7 mouse cellular contexts compared by ENCODE assay signal in genomic region chr11:76944839-76945238, GRCm38 (mm10). TPM values are rescaled to one million over a fixed set of nuclear protein-coding genes. Genes with fewer than 3 reads are reported as not detected.
A peak's percentile ranks its signal among the peaks of the same experiment; 100 is the strongest.
DNase-seq lines count a peak whose midpoint lies in the region; ATAC-seq and TF ChIP-seq lines count a peak whose summit lies in the region.

No protein-coding gene starts in this region.

- H3K27ac ChIP-seq in lung, embryonic 14.5 days (ENCODE audit: low read depth), result peak overlapping the region; percentile 96
- H3K27ac ChIP-seq in forebrain, embryonic 10.5 days, result peak overlapping the region; percentile 94
- peak overlapping the region; percentile 93 for H3K27ac ChIP-seq in limb, embryonic 12.5 days
- H3K27ac ChIP-seq in small intestine, adult 2 months (ENCODE audit: insufficient read depth, low read depth, low read length), result peak overlapping the region; percentile 6

- peak overlapping the region; percentile 80 for H3K4me2 ChIP-seq in lung, embryonic 14.5 days
- peak overlapping the region; percentile 89 for H3K4me2 ChIP-seq in limb, embryonic 12.5 days

- H3K9ac ChIP-seq in lung, embryonic 14.5 days, result peak overlapping the region; percentile 89
- H3K9ac ChIP-seq in limb, embryonic 12.5 days (replicated peaks), result peak overlapping the region; percentile 91; the same call in 1 of the 2 replicates

- DNase-seq in lung, embryonic 14.5 days, result no peak
- no peak for DNase-seq in lung, postnatal 10 days
- DNase-seq in forebrain, embryonic 10.5 days (ENCODE audit: extremely low spot score, low spot score), result no peak
- no peak for DNase-seq in right cerebral cortex, postnatal 4 days

- TF ChIP-seq CTCF in lung, embryonic 14.5 days (IDR thresholded peaks at IDR 0.05; ENCODE audit: low read depth), result no peak
- TF ChIP-seq CTCF in small intestine, adult 2 months (IDR thresholded peaks at IDR 0.05; ENCODE audit: extremely low read depth, insufficient read length, insufficient replicate concordance, low read depth, low read length), result no peak

- no peak for TF ChIP-seq POLR2A in small intestine, adult 2 months (IDR thresholded peaks at IDR 0.05; ENCODE audit: low read depth, low read length)

- H3K4me3 ChIP-seq in lung, embryonic 14.5 days (ENCODE audit: low read depth, low read length), result peak overlapping the region; percentile 86
- H3K4me3 ChIP-seq in forebrain, embryonic 10.5 days, result peak overlapping the region; percentile 93
- peak overlapping the region; percentile 87 for H3K4me3 ChIP-seq in limb, embryonic 12.5 days (replicated peaks)
- no peak overlapping the region for H3K4me3 ChIP-seq in small intestine, adult 2 months (ENCODE audit: low read depth, low read length)

- WGBS in lung, embryonic 14.5 days, result 62% methylated on average over 6 of the region's 6 CpGs
- 73% methylated on average over 6 of the region's 6 CpGs for WGBS in forebrain, embryonic 10.5 days
- WGBS in limb, embryonic 12.5 days, result 74% methylated on average over 6 of the region's 6 CpGs
- WGBS in small intestine, adult 2 months, result 48% methylated on average over 6 of the region's 6 CpGs

- no peak for ATAC-seq in lung, embryonic 14.5 days (ENCODE audit: insufficient read depth)
- ATAC-seq in limb, embryonic 12.5 days (ENCODE audit: insufficient number of reproducible peaks, insufficient read depth, low FRiP score, low TSS enrichment, low read depth), result no peak
- ATAC-seq in granulocyte monocyte progenitor cell, adult 5-6 weeks (replicated peaks; ENCODE audit: poor library complexity, severe bottlenecking), result no peak

- H3K27me3 ChIP-seq in lung, embryonic 14.5 days (ENCODE audit: insufficient read depth, low read length), result no peaks in the 10 kb centered on the region
- H3K27me3 ChIP-seq in forebrain, embryonic 10.5 days (ENCODE audit: poor library complexity, severe bottlenecking), result no peaks in the 10 kb centered on the region
- H3K27me3 ChIP-seq in limb, embryonic 12.5 days, result no peaks in the 10 kb centered on the region
- H3K27me3 ChIP-seq in small intestine, adult 2 months (ENCODE audit: control insufficient read depth, insufficient read depth, low read length), result no peaks in the 10 kb centered on the region

- no peaks in the 10 kb centered on the region for H3K9me3 ChIP-seq in lung, embryonic 14.5 days (ENCODE audit: low read depth, low read length)
- no peaks in the 10 kb centered on the region for H3K9me3 ChIP-seq in forebrain, embryonic 10.5 days
- H3K9me3 ChIP-seq in limb, embryonic 12.5 days, result no peaks in the 10 kb centered on the region

- H3K4me1 ChIP-seq in lung, embryonic 14.5 days (ENCODE audit: insufficient read depth), result no peaks in the 10 kb centered on the region
- peaks cover 17% of the 10 kb centered on the region for H3K4me1 ChIP-seq in forebrain, embryonic 10.5 days
- H3K4me1 ChIP-seq in limb, embryonic 12.5 days (replicated peaks), result peaks cover 9% of the 10 kb centered on the region
- peaks cover 3% of the 10 kb centered on the region; the same call in 1 of the 2 replicates for H3K4me1 ChIP-seq in small intestine, adult 2 months (ENCODE audit: control insufficient read depth, insufficient read depth, insufficient read length, low read length)

- H3K36me3 ChIP-seq in lung, embryonic 14.5 days (ENCODE audit: insufficient read depth), result peaks cover 14% of the 10 kb centered on the region
- peaks cover 18% of the 10 kb centered on the region for H3K36me3 ChIP-seq in forebrain, embryonic 10.5 days (replicated peaks)
- peaks cover 16% of the 10 kb centered on the region for H3K36me3 ChIP-seq in limb, embryonic 12.5 days
- H3K36me3 ChIP-seq in small intestine, adult 2 months (ENCODE audit: control insufficient read depth, insufficient read depth, low read length), result no peaks in the 10 kb centered on the region

RNA-seq across cellular contexts. Expression of gene Blmh, which starts 20.2 kb away (rescaled TPM):
- 155 and 160 TPM in 2 replicates for polyA plus RNA-seq in lung, embryonic 14.5 days (2014; fragmentation: Nextera tagmentation; extraction: Ambion mirVana)
- 206 and 209 TPM in 2 replicates for polyA plus RNA-seq in forebrain, embryonic 10.5 days (2016; fragmentation: Nextera tagmentation; extraction: Ambion mirVana)
- 202 and 212 TPM in 2 replicates for polyA plus RNA-seq in limb, embryonic 12.5 days (2016; fragmentation: Nextera tagmentation; extraction: Ambion mirVana)
- polyA plus RNA-seq in small intestine, adult 2 months (2012; rRNA removed), result 2.5 and 4.8 TPM in 2 replicates
- total RNA-seq in granulocyte monocyte progenitor cell, adult 5-6 weeks (2014; fragmentation: Nextera tagmentation), result 83.3 and 85.8 TPM in 2 replicates
- total RNA-seq in granulocyte monocyte progenitor cell, adult 5-6 weeks (2017), result 226 and 238 TPM in 2 replicates

RNA-seq across cellular contexts. Expression of gene Tmigd1, which starts 42.9 kb away (rescaled TPM):
- polyA plus RNA-seq in lung, embryonic 14.5 days (2014; fragmentation: Nextera tagmentation; extraction: Ambion mirVana), result 0.13 TPM in 1 of 2 replicates, not detected in the other
- polyA plus RNA-seq in forebrain, embryonic 10.5 days (2016; fragmentation: Nextera tagmentation; extraction: Ambion mirVana), result not detected in 2 replicates
- polyA plus RNA-seq in limb, embryonic 12.5 days (2016; fragmentation: Nextera tagmentation; extraction: Ambion mirVana), result not detected in 2 replicates
- 0.29 and 8.4 TPM in 2 replicates for polyA plus RNA-seq in small intestine, adult 2 months (2012; rRNA removed)
- not detected in 2 replicates for total RNA-seq in granulocyte monocyte progenitor cell, adult 5-6 weeks (2014; fragmentation: Nextera tagmentation)
- not detected in 2 replicates for total RNA-seq in granulocyte monocyte progenitor cell, adult 5-6 weeks (2017)

RNA-seq across cellular contexts. Expression of gene Slc6a4, which starts 53.6 kb away (rescaled TPM):
- polyA plus RNA-seq in lung, embryonic 14.5 days (2014; fragmentation: Nextera tagmentation; extraction: Ambion mirVana), result 1.7 and 1.8 TPM in 2 replicates
- 0.43 and 0.54 TPM in 2 replicates for polyA plus RNA-seq in forebrain, embryonic 10.5 days (2016; fragmentation: Nextera tagmentation; extraction: Ambion mirVana)
- polyA plus RNA-seq in limb, embryonic 12.5 days (2016; fragmentation: Nextera tagmentation; extraction: Ambion mirVana), result 0.60 and 0.98 TPM in 2 replicates
- 21.6 and 67.2 TPM in 2 replicates for polyA plus RNA-seq in small intestine, adult 2 months (2012; rRNA removed)
- not detected in 2 replicates for total RNA-seq in granulocyte monocyte progenitor cell, adult 5-6 weeks (2014; fragmentation: Nextera tagmentation)
- total RNA-seq in granulocyte monocyte progenitor cell, adult 5-6 weeks (2017), result not detected in 2 replicates

Comparison
In these comparisons a context has a peak if more than half of its experiments do, and no peak if none do; other contexts are left out.
1. H3K27ac ChIP-seq: peak in every context shown above with its lines; median percentile 96 in lung, embryonic 14.5 days; 94 in forebrain, embryonic 10.5 days; 93 in limb, embryonic 12.5 days; 6 in small intestine, adult 2 months.
2. RNA of gene Blmh, which starts 20.2 kb away (polyA plus RNA-seq): 202 to 212 TPM in limb, embryonic 12.5 days, 206 to 209 TPM in forebrain, embryonic 10.5 days and 155 to 160 TPM in lung, embryonic 14.5 days; 2.5 to 4.8 TPM in small intestine, adult 2 months; every median in the first group is over 10 times any median in the second.